Mouse (Mus musculus) c-Kit-positive CD71-positive TER-119-positive erythroid progenitor cells, embryonic 14.5 days (primary cell): ENCODE measurements around the gene Snrk.

Source experiments
- DNase-seq: peaks from one replicate; pipeline ENCODE4 v3.0.0-alpha.2; 2013; ENCODE audit warnings: low spot score

Snrk gene

GRCm38 (mm10) chr9:122117112-122117616 lies at the start of gene Snrk:
Gene Snrk, plus strand, starts transcription at chr9:122117266.
- DNase-seq, result peak; percentile 77

GRCm38 (mm10) chr9:122067654-122068053 lies 49.4 kb upstream of the Snrk start:
- no peak for DNase-seq

- no peak for DNase-seq
Measured at GRCm38 (mm10) chr9:122069560-122070174, 47.4 kb upstream of the Snrk start.

- DNase-seq, result no peak
Measured at GRCm38 (mm10) chr9:122073980-122074379, 43.1 kb upstream of the Snrk start.

GRCm38 (mm10) chr9:122074575-122074974 lies 42.5 kb upstream of the Snrk start:
- DNase-seq, result no peak

- no peak for DNase-seq
Measured at GRCm38 (mm10) chr9:122078456-122078855, 38.6 kb upstream of the Snrk start.

GRCm38 (mm10) chr9:122083698-122084097 lies 33.4 kb upstream of the Snrk start:
- no peak for DNase-seq

GRCm38 (mm10) chr9:122084175-122084574 lies 32.9 kb upstream of the Snrk start:
- DNase-seq, result no peak

GRCm38 (mm10) chr9:122084636-122085035 lies 32.4 kb upstream of the Snrk start:
- no peak for DNase-seq

- no peak for DNase-seq
Measured at GRCm38 (mm10) chr9:122085055-122085454, 32.0 kb upstream of the Snrk start.

- DNase-seq, result no peak
Measured at GRCm38 (mm10) chr9:122085550-122086205, 31.4 kb upstream of the Snrk start.

GRCm38 (mm10) chr9:122087086-122087485 lies 30.0 kb upstream of the Snrk start:
- DNase-seq, result no peak

GRCm38 (mm10) chr9:122091171-122091570 lies 25.9 kb upstream of the Snrk start:
- DNase-seq, result no peak

GRCm38 (mm10) chr9:122091782-122092228 lies 25.3 kb upstream of the Snrk start:
- DNase-seq, result no peak

GRCm38 (mm10) chr9:122094171-122094570 lies 22.9 kb upstream of the Snrk start:
- DNase-seq, result no peak

GRCm38 (mm10) chr9:122096822-122097511 lies 20.1 kb upstream of the Snrk start:
- DNase-seq, result no peak

- DNase-seq, result no peak
Measured at GRCm38 (mm10) chr9:122097535-122097934, 19.5 kb upstream of the Snrk start.

- no peak for DNase-seq
Measured at GRCm38 (mm10) chr9:122100584-122101127, 16.4 kb upstream of the Snrk start.

- no peak for DNase-seq
Measured at GRCm38 (mm10) chr9:122101196-122101595, 15.9 kb upstream of the Snrk start.

GRCm38 (mm10) chr9:122103550-122104284 lies 13.3 kb upstream of the Snrk start:
- DNase-seq, result peak; percentile 62

GRCm38 (mm10) chr9:122104285-122104829 lies 12.7 kb upstream of the Snrk start:
- no peak for DNase-seq
